Mouse (Mus musculus) left cerebral cortex, adult 2 months (tissue): ENCODE results near the gene Zbtb3. TPM values are rescaled to one million over a fixed set of nuclear protein-coding genes. Genes with fewer than 3 reads are reported as not detected.

Experiments
- DNase-seq, 2 experiments: peaks; one replicate each; pipeline ENCODE4 v3.0.0; 2021 to 2022; ENCODE audit warnings: low spot score in 2 of 2, mixed read lengths in 1 of 2; ENCODE audit errors: extremely low spot score in 1 of 2
- H3K27ac ChIP-seq: fragments of 200-600 bp; 2 replicates; pipeline ENCODE4 v1.8.1; 2022
- H3K4me3 ChIP-seq: fragments of 200-600 bp; 2 replicates; pipeline ENCODE4 v1.8.1; 2022
- CTCF ChIP-seq: fragments of 200-600 bp; IDR thresholded peaks from 2 replicates; pipeline ENCODE4 v1.8.1; 2022; ENCODE audit warnings: antibody characterized with exemption, mild to moderate bottlenecking, moderate library complexity
- intact Hi-C: fragments of 180-260 bp; cut with DNase I; formaldehyde crosslinking; loops from one replicate; pipeline ENCODE4 v1.15.1; 2025
- total RNA-seq, 2 experiments: library from RNA; stranded (reverse); gene quantifications; 2 replicates each; pipeline ENCODE4 v1.2.3; 2021

Zbtb3 gene
- total RNA-seq, 2 experiments from 2014 or later: 5.3 to 6.7 TPM

GRCm38 (mm10) chr19:8806810-8807209, 4.5 kb downstream of the Zbtb3 start:
- TF ChIP-seq CTCF: no peak
- intact Hi-C loops: no loop called here
- Histone ChIP-seq H3K27ac (no peak overlapping the region), H3K4me3 (no peak overlapping the region)
- DNase-seq: no peak

- TF ChIP-seq CTCF: peak; percentile 19
- H3K27ac ChIP-seq: no peak overlapping the region
- DNase-seq: no peak
- intact Hi-C loops: loop anchor here (5.0 kb wide), 1 partner anchor 249 kb away; no protein-coding TSS in a partner anchor
- H3K4me3 ChIP-seq: no peak overlapping the region
Measured at GRCm38 (mm10) chr19:8815812-8816211, 13.5 kb downstream of the Zbtb3 start.

- TF ChIP-seq CTCF: no peak
- DNase-seq: no peak
- intact Hi-C loops: loop anchor here (5.0 kb wide), 1 partner anchor 250 kb away; no protein-coding TSS in a partner anchor
- H3K4me3 ChIP-seq: no peak overlapping the region
- no peak overlapping the region for H3K27ac ChIP-seq
Measured at GRCm38 (mm10) chr19:8817001-8817400, 14.6 kb downstream of the Zbtb3 start.

- intact Hi-C loops: loop anchor here (2.0 to 5.0 kb wide), 2 partner anchors 44 to 251 kb away; partner anchors contain the start of gene Tmem179b
- DNase-seq: no peak
- Histone ChIP-seq H3K27ac (peak overlapping the region; percentile 84), H3K4me3 (peak overlapping the region; percentile 71)
- TF ChIP-seq CTCF: no peak
Measured at GRCm38 (mm10) chr19:8818301-8818798, 16.0 kb downstream of the Zbtb3 start.

GRCm38 (mm10) chr19:8818801-8819595, 16.6 kb downstream of the Zbtb3 start, which contains the start of gene Ttc9c:
TSS of gene Ttc9c (minus strand) at chr19:8819333.
- TF ChIP-seq CTCF: no peak
- peak; percentile 92 to 97 for DNase-seq
- peak within 1 kb of the TSS; percentile 98 for H3K27ac ChIP-seq
- intact Hi-C loops: loop anchor here (1.0 to 5.0 kb wide), 5 partner anchors 17 to 252 kb away; partner anchors contain the start of genes Polr2g, Tmem179b, Ubxn1 and Zbtb3
- peak within 1 kb of the TSS; percentile 71 for H3K4me3 ChIP-seq

GRCm38 (mm10) chr19:8819596-8820423, 17.5 kb downstream of the Zbtb3 start, which contains the start of gene Hnrnpul2:
TSS of gene Hnrnpul2 (plus strand) at chr19:8820010.
- peak within 1 kb of the TSS; percentile 98 for H3K27ac ChIP-seq
- peak; percentile 98 for DNase-seq
- H3K4me3 ChIP-seq: peak within 1 kb of the TSS; percentile 71
- intact Hi-C loops: loop anchor here (1.0 to 5.0 kb wide), 6 partner anchors 17 to 253 kb away; partner anchors contain the start of genes Bscl2, Polr2g, Tmem179b and Ubxn1
- TF ChIP-seq CTCF: no peak

- no peak for DNase-seq
- intact Hi-C loops: loop anchor here (2.0 kb wide), 1 partner anchor 16 kb away; the partner anchor contains the start of gene Bscl2
- H3K27ac ChIP-seq: peak overlapping the region; percentile 98
- peak overlapping the region; percentile 71 for H3K4me3 ChIP-seq
- TF ChIP-seq CTCF: no peak
Measured at GRCm38 (mm10) chr19:8820424-8820956, 18.1 kb downstream of the Zbtb3 start.

GRCm38 (mm10) chr19:8821146-8821545, 18.8 kb downstream of the Zbtb3 start:
- DNase-seq: no peak
- TF ChIP-seq CTCF: no peak
- Histone ChIP-seq H3K27ac (peak overlapping the region; percentile 11), H3K4me3 (peak overlapping the region; percentile 71)
- intact Hi-C loops: loop anchor here (1.0 to 2.0 kb wide), 2 partner anchors 11 to 16 kb away; partner anchors contain the start of gene Bscl2

GRCm38 (mm10) chr19:8822696-8823095, 20.3 kb downstream of the Zbtb3 start:
- H3K27ac ChIP-seq: no peak overlapping the region
- H3K4me3 ChIP-seq: peak overlapping the region; percentile 71
- intact Hi-C loops: no loop called here
- DNase-seq: no peak
- no peak for TF ChIP-seq CTCF

GRCm38 (mm10) chr19:8829660-8830059, 27.3 kb downstream of the Zbtb3 start, which contains the start of gene AC129217.1:
TSS of gene AC129217.1 (plus strand) at chr19:8829773.
- DNase-seq: no peak
- Histone ChIP-seq H3K4me3 (no peak within 1 kb of the TSS), H3K27ac (0 out of 2 replicates have a peak within 1 kb of the TSS, but pooled peaks have one; percentile 1)
- TF ChIP-seq CTCF: no peak
- intact Hi-C loops: no loop called here

GRCm38 (mm10) chr19:8830664-8831063, 28.3 kb downstream of the Zbtb3 start:
- no peak overlapping the region for H3K4me3 ChIP-seq
- no peak for TF ChIP-seq CTCF
- no peak for DNase-seq
- H3K27ac ChIP-seq: no peak overlapping the region
- intact Hi-C loops: no loop called here
